Mouse (Mus musculus) testis, postnatal 10 days (tissue): Measurements from ENCODE around the gene Gsk3b.
A peak's percentile ranks its signal among the peaks of the same experiment; 100 is the strongest.

Experiments used
- DNase-seq: peaks from one replicate; pipeline ENCODE4 v3.0.0; 2021; ENCODE audit warnings: low spot score

Gene Gsk3b

DNA sequence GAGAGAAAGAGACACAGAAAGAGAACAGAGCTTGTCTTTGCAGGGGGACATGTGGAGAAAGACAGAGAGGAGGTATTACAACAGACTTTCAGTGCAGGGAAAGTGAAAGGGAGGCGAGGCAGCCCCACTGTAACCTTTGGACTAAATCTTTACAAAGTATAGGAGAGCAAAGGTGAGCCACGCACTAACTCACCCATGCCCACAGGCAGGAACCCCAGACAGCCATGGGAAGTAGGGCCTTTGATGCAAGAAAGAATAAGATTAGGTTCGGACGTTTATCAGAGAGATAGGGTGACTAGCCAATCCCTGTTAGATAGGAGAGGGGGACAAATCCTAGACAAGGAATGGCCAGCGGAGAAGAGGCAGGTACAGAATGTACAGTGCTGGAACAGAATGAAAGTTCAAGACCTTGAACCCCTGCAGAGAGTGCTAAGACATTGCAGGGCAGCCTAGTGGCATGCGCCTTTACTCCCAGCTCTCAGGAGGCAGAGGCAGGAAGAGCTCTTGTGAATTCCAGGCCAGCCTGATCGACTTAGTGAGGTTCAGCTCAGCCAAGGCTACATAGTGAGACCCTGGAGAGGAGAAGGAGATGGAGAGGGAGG lies 193.9 kb downstream of the Gsk3b start:
- no peak for DNase-seq

GRCm38 (mm10) chr16:38283300-38283699 lies 194.5 kb downstream of the Gsk3b start:
- no peak for DNase-seq

GRCm38 (mm10) chr16:38285801-38286200 lies 197.0 kb downstream of the Gsk3b start:
- no peak for DNase-seq

DNA sequence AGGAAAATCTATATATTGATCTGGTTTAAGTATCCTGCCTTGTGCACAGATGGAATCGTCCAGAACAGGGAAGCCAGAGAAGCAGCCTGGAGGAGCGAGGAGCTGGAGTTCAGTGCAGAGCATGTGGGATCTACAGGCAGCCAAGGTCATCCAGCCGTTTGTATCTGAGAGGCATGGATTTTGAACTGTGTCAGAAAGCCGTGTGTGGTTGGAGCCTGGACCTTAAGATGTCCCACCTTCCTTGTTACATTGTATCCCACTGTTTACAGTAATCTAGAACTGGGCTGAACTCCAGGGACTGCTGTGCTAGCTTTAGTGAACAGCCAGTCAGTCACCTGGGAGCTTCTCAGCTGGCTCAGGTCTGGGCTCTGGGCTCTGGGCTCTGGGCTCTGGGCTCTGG lies 197.7 kb downstream of the Gsk3b start:
- peak; percentile 53 for DNase-seq

GRCm38 (mm10) chr16:38287357-38287756 lies 198.6 kb downstream of the Gsk3b start:
- DNase-seq: no peak

- no peak for DNase-seq
These were observed 199.0 kb downstream of the Gsk3b start for GRCm38 (mm10) chr16:38287762-38288161.

DNA sequence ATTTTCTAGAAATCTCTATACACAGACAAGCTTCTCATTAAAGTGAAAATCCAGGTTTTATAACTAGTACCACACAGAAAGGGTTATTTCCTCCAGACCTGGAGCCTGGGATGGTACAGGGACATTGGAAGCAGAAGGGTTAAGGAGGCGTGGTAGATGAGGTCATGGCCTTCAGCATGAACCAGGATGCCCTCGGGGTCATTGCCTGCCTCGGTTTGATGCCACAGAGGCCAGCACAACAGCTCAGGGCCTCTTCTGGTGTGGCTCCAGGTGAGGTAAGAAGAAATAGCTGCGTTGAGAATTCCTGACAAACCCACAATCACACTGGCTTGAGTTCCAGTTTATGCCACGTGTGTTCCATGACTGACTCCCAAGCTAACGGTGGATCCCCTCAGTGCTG lies 200.1 kb downstream of the Gsk3b start:
- DNase-seq: no peak

DNA sequence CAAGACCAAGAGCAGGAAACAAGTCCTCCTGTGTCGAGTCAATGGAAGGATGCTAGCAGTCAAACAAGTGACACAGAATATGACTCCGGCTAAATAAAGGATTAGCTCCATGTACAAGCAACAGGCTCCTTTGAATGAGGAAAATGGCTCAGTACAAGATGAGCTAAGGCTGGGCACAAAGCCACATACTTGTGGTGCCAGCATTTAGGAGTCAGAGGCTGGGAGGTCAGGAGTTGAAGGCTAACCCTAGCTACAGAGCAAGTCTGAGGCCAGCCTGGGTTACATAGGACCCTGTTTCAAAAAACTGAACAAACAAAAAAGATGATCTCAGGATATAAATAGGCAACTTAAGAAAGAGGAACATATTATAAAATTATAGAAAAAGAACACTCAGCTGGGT lies 201.3 kb downstream of the Gsk3b start:
- no peak for DNase-seq

GRCm38 (mm10) chr16:38294685-38295348 lies 206.0 kb downstream of the Gsk3b start, which contains the start of gene Nr1i2:
Gene Nr1i2, minus strand, starts transcription at chr16:38294824.
- DNase-seq: no peak

DNA sequence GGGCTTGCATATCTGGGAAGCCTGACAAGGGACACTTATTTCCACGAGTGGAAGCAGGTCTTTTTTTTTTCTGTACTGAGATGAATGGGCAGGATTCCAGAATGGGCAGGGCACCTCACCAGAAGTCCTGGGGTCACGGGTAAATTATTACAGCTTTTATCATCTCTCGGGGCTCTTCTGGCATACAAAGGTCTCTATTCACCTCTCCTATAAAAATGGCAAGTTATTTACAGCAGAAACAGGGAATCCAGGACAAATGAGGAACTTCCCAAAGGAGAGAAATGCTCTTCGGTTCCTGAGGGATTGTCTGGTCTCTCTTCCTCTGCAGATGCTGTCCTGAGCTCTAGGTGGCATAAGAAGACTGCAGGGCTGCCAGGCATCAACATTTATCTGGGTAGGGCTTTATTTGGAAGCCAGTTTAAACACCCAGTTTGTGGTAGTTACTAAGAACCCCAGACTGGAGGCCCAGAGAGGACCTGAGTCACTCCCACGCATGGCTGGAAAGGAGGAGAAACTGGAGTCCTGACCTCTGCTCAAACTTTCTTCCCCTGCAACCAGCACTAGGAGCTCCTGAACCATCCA lies 206.6 kb downstream of the Gsk3b start:
- DNase-seq: no peak
